Mouse (Mus musculus) liver, embryonic 15.5 days (tissue): ENCODE results near the gene Kif26b. TPM values are rescaled to one million over a fixed set of nuclear protein-coding genes. Genes with fewer than 3 reads are reported as not detected.

Source experiments
- ATAC-seq: fragments of 200-750 bp; cut with Nextera tagmentation; 2 replicates; pipeline ENCODE4 v1.8.0; 2017; ENCODE audit warnings: moderate number of reproducible peaks, mild to moderate bottlenecking, moderate library complexity; ENCODE audit not compliant: insufficient read depth
- H3K27ac ChIP-seq: fragments of 300-500 bp; sonication (generic); replicated peaks from 2 replicates; pipeline ENCODE4 v1.5.1; 2015; ENCODE audit warnings: mild to moderate bottlenecking, inconsistent platforms
- H3K27me3 ChIP-seq: fragments of 300-500 bp; sonication (generic); 2 replicates; pipeline ENCODE4 v1.6.1; 2015; ENCODE audit warnings: mild to moderate bottlenecking, inconsistent platforms
- H3K36me3 ChIP-seq: fragments of 300-500 bp; sonication (generic); replicated peaks from 2 replicates; pipeline ENCODE4 v1.6.1; 2015; ENCODE audit warnings: moderate library complexity, mild to moderate bottlenecking, inconsistent platforms
- H3K4me1 ChIP-seq: fragments of 300-500 bp; sonication (generic); replicated peaks from 2 replicates; pipeline ENCODE4 v1.6.1; 2015; ENCODE audit warnings: inconsistent platforms
- H3K4me2 ChIP-seq: fragments of 300-500 bp; sonication (generic); 2 replicates; pipeline ENCODE4 v1.6.1; 2015; ENCODE audit warnings: moderate library complexity, mild to moderate bottlenecking, inconsistent platforms
- H3K4me3 ChIP-seq: fragments of 300-500 bp; sonication (generic); replicated peaks from 2 replicates; pipeline ENCODE4 v1.5.1; 2015; ENCODE audit warnings: mild to moderate bottlenecking, inconsistent platforms
- H3K9ac ChIP-seq: fragments of 300-500 bp; sonication (generic); 2 replicates; pipeline ENCODE4 v1.6.1; 2015; ENCODE audit warnings: moderate library complexity, mild to moderate bottlenecking, inconsistent platforms
- H3K9me3 ChIP-seq: fragments of 300-500 bp; sonication (generic); replicated peaks from 2 replicates; pipeline ENCODE4 v1.6.1; 2016; ENCODE audit warnings: inconsistent platforms
- WGBS: fragments of 180-500 bp; shearing (Covaris S2); methylation state at CpG from one replicate; pipeline ENCODE4 v1.1.7; 2015; ENCODE audit warnings: mixed read lengths; ENCODE audit not compliant: insufficient replicate concordance; 5-methylcytosine and 5-hydroxymethylcytosine counted together
- polyA plus RNA-seq: library from polyadenylated mRNA; unstranded; fragments of >200 nt; fragmentation: Nextera tagmentation; extraction: Ambion mirVana; gene quantifications from 2 replicates; pipeline ENCODE4 v1.2.1, GENCODE M21; 2015

The Kif26b gene
- polyA plus RNA-seq, 1 experiment from 2014 or later = 0.06 TPM

GRCm38 (mm10) chr1:178749786-178750185 lies 220.9 kb downstream of the Kif26b start:
- Histone ChIP-seq H3K27me3 (no peaks in the 10 kb centered on the region), H3K4me2 (no peak overlapping the region), H3K4me1 (no peaks in the 10 kb centered on the region), H3K27ac (no peak overlapping the region), H3K36me3 (no peaks in the 10 kb centered on the region), H3K9me3 (no peaks in the 10 kb centered on the region), H3K4me3 (no peak overlapping the region), H3K9ac (no peak overlapping the region)
- no peak for ATAC-seq
- 71% methylated on average over 9 of the region's 9 CpGs for WGBS

DNA sequence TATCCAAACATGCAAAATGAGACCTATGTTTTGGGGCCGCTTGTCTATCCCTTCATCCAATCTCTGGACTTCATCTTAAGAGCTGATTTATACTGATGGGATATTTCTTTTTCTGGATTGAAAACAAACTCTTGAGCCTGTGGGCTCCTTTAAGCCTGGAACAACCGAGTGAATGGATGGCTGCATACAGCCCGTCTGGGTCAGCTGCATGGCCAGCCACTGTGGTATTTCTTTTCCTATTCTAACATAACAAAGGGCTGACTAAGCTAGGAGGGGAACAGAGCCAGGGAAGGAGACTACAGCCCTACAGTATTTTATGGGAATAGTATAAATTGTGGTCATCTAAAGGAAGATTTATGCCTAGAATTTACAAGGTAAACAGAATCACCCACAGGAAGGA lies 229.5 kb downstream of the Kif26b start:
- 55% methylated on average over 3 of the region's 3 CpGs for WGBS
- no peak overlapping the region for H3K4me2 ChIP-seq

DNA sequence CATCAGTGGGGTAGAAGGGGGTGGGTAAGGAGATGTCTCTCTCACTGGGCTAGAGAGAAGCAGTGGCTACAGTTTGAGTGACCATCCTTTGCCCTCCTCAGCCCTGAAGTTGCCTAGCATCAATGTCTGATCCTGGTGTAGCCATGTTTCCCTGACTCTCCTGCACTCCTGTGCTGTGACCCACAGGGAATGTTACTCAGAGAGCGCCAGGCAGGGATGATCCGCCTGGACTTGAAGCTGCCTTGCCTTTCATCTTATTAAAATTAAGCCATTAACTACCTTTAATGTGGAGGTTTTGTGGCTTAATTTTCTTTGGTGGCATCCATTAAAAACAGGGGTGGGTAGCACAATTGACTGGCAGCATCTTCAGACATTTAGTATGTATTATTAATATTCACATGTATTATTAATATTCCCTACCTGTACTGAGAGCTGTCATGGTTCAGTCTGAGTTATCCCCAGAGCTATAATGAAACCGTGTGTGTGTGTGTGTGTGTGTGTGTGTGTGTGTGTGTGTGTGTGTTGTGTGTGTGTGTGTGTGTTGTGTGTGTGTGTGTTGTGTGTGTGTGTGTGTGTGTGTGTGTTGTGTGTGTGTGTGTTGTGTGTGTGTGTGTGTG lies 233.3 kb downstream of the Kif26b start:
- H3K9ac ChIP-seq = no peak overlapping the region
- no peak overlapping the region for H3K27ac ChIP-seq
- no peak overlapping the region for H3K4me3 ChIP-seq
- H3K4me1 ChIP-seq = no peaks in the 10 kb centered on the region
- ATAC-seq = no peak
- no peaks in the 10 kb centered on the region for H3K36me3 ChIP-seq
- WGBS = 66% methylated on average over 3 of the region's 3 CpGs
- no peaks in the 10 kb centered on the region for H3K9me3 ChIP-seq
- H3K27me3 ChIP-seq = no peaks in the 10 kb centered on the region
- no peak overlapping the region for H3K4me2 ChIP-seq

More for the DNA sequence above, 229.5 kb downstream of the Kif26b start:
- H3K36me3 ChIP-seq = no peaks in the 10 kb centered on the region
- no peaks in the 10 kb centered on the region for H3K27me3 ChIP-seq
- no peaks in the 10 kb centered on the region for H3K9me3 ChIP-seq
- H3K9ac ChIP-seq = no peak overlapping the region
- no peak overlapping the region for H3K27ac ChIP-seq
- no peak for ATAC-seq
- H3K4me3 ChIP-seq = no peak overlapping the region
- no peaks in the 10 kb centered on the region for H3K4me1 ChIP-seq

GRCm38 (mm10) chr1:178764914-178765313 lies 236.0 kb downstream of the Kif26b start:
- WGBS = 56% methylated on average over 4 of the region's 4 CpGs
- H3K4me2 ChIP-seq = no peak overlapping the region
- H3K27ac ChIP-seq = no peak overlapping the region
- no peak overlapping the region for H3K4me3 ChIP-seq
- ATAC-seq = no peak
- H3K9me3 ChIP-seq = no peaks in the 10 kb centered on the region
- peaks cover 11% of the 10 kb centered on the region for H3K4me1 ChIP-seq
- no peaks in the 10 kb centered on the region for H3K36me3 ChIP-seq
- H3K9ac ChIP-seq = no peak overlapping the region
- H3K27me3 ChIP-seq = no peaks in the 10 kb centered on the region

- no peak overlapping the region for H3K4me2 ChIP-seq
- ATAC-seq = no peak
- no peak overlapping the region for H3K4me3 ChIP-seq
- H3K9ac ChIP-seq = no peak overlapping the region
- H3K9me3 ChIP-seq = no peaks in the 10 kb centered on the region
- no peaks in the 10 kb centered on the region for H3K36me3 ChIP-seq
- peaks cover 16% of the 10 kb centered on the region for H3K4me1 ChIP-seq
- no peak overlapping the region for H3K27ac ChIP-seq
- WGBS = 60% methylated on average over 2 of the region's 2 CpGs
- no peaks in the 10 kb centered on the region for H3K27me3 ChIP-seq
Observed at GRCm38 (mm10) chr1:178765650-178766049, 236.7 kb downstream of the Kif26b start.

- Histone ChIP-seq H3K9ac (no peak overlapping the region), H3K9me3 (no peaks in the 10 kb centered on the region), H3K4me2 (no peak overlapping the region), H3K36me3 (no peaks in the 10 kb centered on the region), H3K4me1 (peaks cover 16% of the 10 kb centered on the region), H3K27ac (no peak overlapping the region), H3K27me3 (no peaks in the 10 kb centered on the region), H3K4me3 (no peak overlapping the region)
- 39% methylated on average over 4 of the region's 4 CpGs for WGBS
- ATAC-seq = no peak
Observed at GRCm38 (mm10) chr1:178768976-178769375, 240.1 kb downstream of the Kif26b start.

GRCm38 (mm10) chr1:178769988-178770387 lies 241.1 kb downstream of the Kif26b start:
- no peak overlapping the region for H3K4me3 ChIP-seq
- H3K4me2 ChIP-seq = no peak overlapping the region
- peaks cover 16% of the 10 kb centered on the region for H3K4me1 ChIP-seq
- no peak overlapping the region for H3K9ac ChIP-seq
- no peaks in the 10 kb centered on the region for H3K9me3 ChIP-seq
- H3K36me3 ChIP-seq = no peaks in the 10 kb centered on the region
- H3K27me3 ChIP-seq = no peaks in the 10 kb centered on the region
- ATAC-seq = no peak
- no peak overlapping the region for H3K27ac ChIP-seq
- WGBS = 30% methylated on average over 6 of the region's 6 CpGs

DNA sequence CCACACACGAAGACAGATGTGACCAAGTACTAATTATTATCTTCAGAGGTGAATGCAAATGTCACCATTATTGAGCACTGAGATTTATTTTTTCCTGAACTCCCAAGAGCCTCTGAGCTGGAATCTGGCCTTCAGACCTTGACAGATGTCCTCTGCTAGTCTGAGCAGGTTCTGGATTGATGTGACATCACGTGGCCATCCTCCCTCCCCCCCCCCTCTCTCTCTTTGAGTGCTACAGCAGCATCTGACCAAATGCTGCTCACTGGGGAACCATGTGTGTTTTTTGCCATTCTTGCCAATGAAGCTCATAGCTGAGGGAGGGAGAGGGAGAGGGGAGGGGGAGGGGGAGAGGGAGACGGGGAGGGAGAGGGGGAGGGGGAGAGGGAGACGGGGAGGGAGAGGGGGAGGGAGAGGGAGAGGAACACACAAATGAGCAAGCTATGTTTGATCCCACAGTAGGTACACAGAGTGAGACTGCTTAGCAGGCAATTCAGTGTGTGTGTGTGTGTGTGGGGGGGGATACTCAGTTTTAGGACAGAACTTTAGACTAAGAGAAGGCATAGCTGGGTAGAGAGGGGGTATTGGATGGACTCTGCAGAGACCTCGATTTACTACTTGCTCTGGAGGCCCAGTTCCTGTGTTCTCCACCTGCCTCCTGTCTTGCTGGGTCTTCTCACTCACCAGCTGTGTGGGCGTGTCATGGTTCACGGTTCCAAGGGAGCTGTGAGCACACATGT lies 241.9 kb downstream of the Kif26b start:
- Histone ChIP-seq H3K27me3 (no peaks in the 10 kb centered on the region), H3K4me3 (no peak overlapping the region), H3K9me3 (no peaks in the 10 kb centered on the region), H3K9ac (no peak overlapping the region), H3K4me1 (peaks cover 16% of the 10 kb centered on the region), H3K36me3 (no peaks in the 10 kb centered on the region), H3K27ac (no peak overlapping the region), H3K4me2 (no peak overlapping the region)
- WGBS = 46% methylated on average over 6 of the region's 7 CpGs
- no peak for ATAC-seq

- H3K9me3 ChIP-seq = no peaks in the 10 kb centered on the region
- H3K4me2 ChIP-seq = no peak overlapping the region
- 13% methylated on average over 2 of the region's 2 CpGs for WGBS
- no peaks in the 10 kb centered on the region for H3K36me3 ChIP-seq
- H3K4me1 ChIP-seq = peaks cover 11% of the 10 kb centered on the region; the same call in 1 of the 2 replicates
- no peak overlapping the region for H3K9ac ChIP-seq
- no peak overlapping the region for H3K4me3 ChIP-seq
- H3K27ac ChIP-seq = no peak overlapping the region
- ATAC-seq = peak; percentile 51; the same call in 1 of the 2 replicates
- H3K27me3 ChIP-seq = no peaks in the 10 kb centered on the region
Observed at GRCm38 (mm10) chr1:178779742-178780141, 250.8 kb downstream of the Kif26b start.

- 84% methylated on average over 6 of the region's 6 CpGs for WGBS
- H3K9me3 ChIP-seq = no peaks in the 10 kb centered on the region
- H3K27ac ChIP-seq = no peak overlapping the region
- no peak overlapping the region for H3K4me3 ChIP-seq
- peaks cover 11% of the 10 kb centered on the region; the same call in 1 of the 2 replicates for H3K4me1 ChIP-seq
- H3K27me3 ChIP-seq = no peaks in the 10 kb centered on the region; the same call in 1 of the 2 replicates
- no peak overlapping the region for H3K9ac ChIP-seq
- peak; percentile 76 for ATAC-seq
- no peaks in the 10 kb centered on the region for H3K36me3 ChIP-seq
- no peak overlapping the region for H3K4me2 ChIP-seq
Observed at GRCm38 (mm10) chr1:178784043-178784442, 255.1 kb downstream of the Kif26b start.

GRCm38 (mm10) chr1:178791266-178791665 lies 262.3 kb downstream of the Kif26b start:
- Histone ChIP-seq H3K27ac (no peak overlapping the region), H3K4me3 (no peak overlapping the region), H3K9me3 (no peaks in the 10 kb centered on the region), H3K9ac (no peak overlapping the region), H3K27me3 (no peaks in the 10 kb centered on the region; the same call in 1 of the 2 replicates), H3K4me1 (no peaks in the 10 kb centered on the region), H3K4me2 (no peak overlapping the region), H3K36me3 (no peaks in the 10 kb centered on the region)
- 25% methylated on average over 1 of the region's 1 CpGs for WGBS
- ATAC-seq = no peak
